Mouse (Mus musculus): Measurements from ENCODE around the gene Hhex. TPM values are rescaled to one million over a fixed set of nuclear protein-coding genes. Genes with fewer than 3 reads are reported as not detected.

Gene Hhex
- polyA plus RNA-seq, 1 experiment from 2014 or later = 7.2 TPM

Other genes with a start within 250 kb of the Hhex start
- 128 and 130 TPM in 2 replicates for gene March5, start 227.3 kb upstream of the Hhex start, polyA plus RNA-seq (2016; fragmentation: Nextera tagmentation; extraction: Ambion mirVana)
- 0.65 and 0.78 TPM in 2 replicates for gene Cpeb3, start 226.2 kb upstream of the Hhex start, polyA plus RNA-seq (2016; fragmentation: Nextera tagmentation; extraction: Ambion mirVana)
- 37.1 and 45.2 TPM in 2 replicates for gene Ide, start 97.0 kb upstream of the Hhex start, polyA plus RNA-seq (2016; fragmentation: Nextera tagmentation; extraction: Ambion mirVana)
- gene Kif11, start 58.4 kb upstream of the Hhex start, polyA plus RNA-seq (2016; fragmentation: Nextera tagmentation; extraction: Ambion mirVana) = 73.1 and 88.0 TPM in 2 replicates
- 7.2 and 7.3 TPM in 2 replicates for gene Exoc6, start 115.6 kb downstream of the Hhex start, polyA plus RNA-seq (2016; fragmentation: Nextera tagmentation; extraction: Ambion mirVana)